Mouse (Mus musculus): ENCODE data around the gene Minar1. TPM values are rescaled to one million over a fixed set of nuclear protein-coding genes. Genes with fewer than 3 reads are reported as not detected.
A peak's percentile ranks its signal among the peaks of the same experiment; 100 is the strongest.

The Minar1 gene
- polyA plus RNA-seq (2016; fragmentation: Nextera tagmentation; extraction: Ambion mirVana): 0.15 and 0.24 TPM in 2 replicates

DNA sequence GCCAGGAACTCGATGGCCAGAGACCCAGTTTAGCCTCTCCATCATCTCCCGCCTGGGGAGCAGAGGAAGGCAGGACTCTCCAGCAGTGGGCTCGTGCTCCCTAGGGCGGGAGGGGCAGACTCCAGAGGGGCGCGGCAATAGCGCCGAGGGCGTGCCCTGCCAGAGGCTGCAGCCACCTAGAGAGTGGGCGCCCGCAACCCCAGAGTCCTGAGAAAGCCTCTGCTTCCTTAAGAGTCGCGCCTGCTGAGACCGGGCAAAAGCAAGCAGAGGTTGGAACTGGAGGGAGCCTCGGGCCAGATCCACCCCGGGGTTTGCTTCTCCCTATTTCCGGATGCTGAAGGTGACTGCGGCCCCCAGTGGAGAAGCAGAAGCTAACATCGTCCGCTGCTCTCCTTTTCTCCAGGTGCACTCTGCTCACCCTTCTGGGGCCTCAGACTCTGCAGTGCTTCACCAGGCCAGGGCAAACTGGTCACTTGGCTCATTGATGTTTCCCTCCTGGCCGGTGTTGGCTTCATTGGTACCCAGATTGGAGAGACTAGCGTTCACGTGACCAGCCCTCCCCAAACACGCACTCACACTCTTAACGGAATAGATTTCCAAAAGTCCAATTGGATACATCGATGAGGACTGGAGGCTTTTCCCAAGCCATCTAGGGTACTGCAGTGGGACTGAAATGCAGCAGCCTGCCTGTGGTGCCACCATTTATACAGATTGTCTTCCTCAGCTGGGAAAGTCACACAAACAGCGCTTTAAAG, at the start of gene Minar1:
Minar1 (minus strand) TSS at position 120 of the 755 bp plus-strand sequence.
- no peak for DNase-seq (ENCODE audit: low spot score)
- Histone ChIP-seq H3K27me3 (ENCODE audit: insufficient read depth, poor library complexity, severe bottlenecking) (peaks cover 59% of the 10 kb centered on the region), H3K36me3 (no peaks in the 10 kb centered on the region), H3K4me3 (peak within 1 kb of the TSS; percentile 64), H3K9me3 (no peaks in the 10 kb centered on the region), H3K4me1 (replicated peaks) (peaks cover 24% of the 10 kb centered on the region), H3K27ac (peak within 1 kb of the TSS; percentile 59)
- under 1% methylated on average over 27 of the region's 27 CpGs for WGBS

GRCm38 (mm10) chr9:89669878-89670277, 47.0 kb upstream of the Minar1 start:
- Histone ChIP-seq H3K9me3 (no peaks in the 10 kb centered on the region), H3K36me3 (no peaks in the 10 kb centered on the region), H3K27me3 (ENCODE audit: insufficient read depth, poor library complexity, severe bottlenecking) (no peaks in the 10 kb centered on the region), H3K4me1 (replicated peaks) (no peaks in the 10 kb centered on the region), H3K4me3 (no peak overlapping the region), H3K27ac (no peak overlapping the region)
- 89% methylated on average over 4 of the region's 4 CpGs for WGBS
- no peak for DNase-seq (ENCODE audit: low spot score)

DNA sequence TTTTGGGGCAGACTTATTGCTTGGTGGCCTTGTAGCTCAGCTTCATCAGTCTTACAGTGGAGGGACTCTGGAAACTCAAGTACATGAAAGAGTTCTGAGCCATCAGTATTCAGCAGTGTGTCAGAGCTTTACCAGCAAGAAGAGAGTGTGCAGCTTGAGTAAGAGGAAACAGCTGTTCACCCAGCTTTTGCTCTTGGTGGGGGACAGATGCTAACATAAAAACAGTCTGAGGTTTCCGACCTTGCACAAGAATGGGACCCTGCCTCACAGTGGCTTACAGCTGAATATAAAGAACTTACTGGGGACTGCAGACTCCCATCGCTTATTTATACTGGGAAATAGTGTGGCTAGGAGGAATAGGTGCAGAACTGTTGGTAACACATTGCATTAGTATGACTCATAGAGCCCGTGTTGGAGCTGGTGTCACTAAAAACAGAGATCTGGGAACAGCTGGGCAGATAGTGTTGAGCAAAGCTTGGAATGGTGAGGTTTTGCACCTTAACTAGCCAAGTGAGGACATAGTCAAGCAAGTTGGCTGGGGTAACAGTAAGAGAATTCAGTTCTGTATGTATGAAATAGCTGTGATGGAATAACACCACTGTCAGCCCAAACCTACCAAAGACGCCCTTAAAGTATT, 44.5 kb upstream of the Minar1 start:
- no peak for DNase-seq (ENCODE audit: low spot score)
- H3K4me1 ChIP-seq (replicated peaks): no peaks in the 10 kb centered on the region
- no peaks in the 10 kb centered on the region for H3K36me3 ChIP-seq
- no peaks in the 10 kb centered on the region for H3K9me3 ChIP-seq
- H3K27ac ChIP-seq: no peak overlapping the region
- 85% methylated on average over 4 of the region's 4 CpGs for WGBS
- H3K27me3 ChIP-seq (ENCODE audit: insufficient read depth, poor library complexity, severe bottlenecking): no peaks in the 10 kb centered on the region
- no peak overlapping the region for H3K4me3 ChIP-seq

DNA sequence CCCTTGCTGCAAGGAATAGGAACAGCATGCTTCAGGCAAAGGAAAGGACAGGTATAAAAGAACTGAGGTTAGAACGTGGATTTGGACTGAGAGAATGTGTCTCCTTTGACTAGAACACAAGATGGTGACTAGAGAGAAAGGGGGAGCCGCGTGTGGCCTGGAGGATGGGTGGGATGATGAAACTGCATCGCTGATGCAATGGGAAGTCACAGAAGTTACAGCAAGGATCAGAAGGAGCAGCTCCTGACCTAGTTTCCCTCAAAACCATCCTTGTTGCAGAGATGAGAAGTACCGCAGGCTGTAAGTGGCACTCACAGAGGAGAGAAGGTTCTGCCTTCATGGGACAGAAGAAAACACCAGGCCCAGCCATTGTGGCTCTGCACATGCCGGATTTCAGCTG, 28.0 kb upstream of the Minar1 start:
- WGBS: 80% methylated on average over 6 of the region's 6 CpGs
- no peaks in the 10 kb centered on the region for H3K36me3 ChIP-seq
- no peak overlapping the region for H3K4me3 ChIP-seq
- no peaks in the 10 kb centered on the region for H3K4me1 ChIP-seq (replicated peaks)
- H3K9me3 ChIP-seq: no peaks in the 10 kb centered on the region
- no peaks in the 10 kb centered on the region for H3K27me3 ChIP-seq (ENCODE audit: insufficient read depth, poor library complexity, severe bottlenecking)
- no peak for DNase-seq (ENCODE audit: low spot score)
- no peak overlapping the region for H3K27ac ChIP-seq

DNA sequence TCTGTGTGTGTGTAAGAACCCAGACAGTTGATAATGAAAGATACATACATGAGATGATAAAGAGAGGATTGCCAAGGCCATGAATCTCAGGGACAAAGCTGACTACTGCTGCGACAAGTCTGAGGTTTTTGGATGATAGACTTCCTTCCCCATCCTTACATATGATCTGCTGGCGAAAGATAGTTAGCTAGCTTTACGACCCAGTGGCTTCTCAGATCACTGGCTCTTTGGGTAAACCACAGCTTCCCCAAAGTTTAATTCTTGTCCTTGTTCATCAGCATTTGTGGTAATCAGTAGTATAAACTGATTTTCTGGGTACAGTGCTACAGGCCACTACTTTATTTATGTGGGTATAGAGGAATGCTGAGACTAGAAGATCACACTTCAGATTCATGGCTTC, 14.5 kb upstream of the Minar1 start:
- no peak overlapping the region for H3K4me3 ChIP-seq
- H3K9me3 ChIP-seq: no peaks in the 10 kb centered on the region
- no peaks in the 10 kb centered on the region for H3K4me1 ChIP-seq (replicated peaks)
- H3K27me3 ChIP-seq (ENCODE audit: insufficient read depth, poor library complexity, severe bottlenecking): no peaks in the 10 kb centered on the region
- H3K36me3 ChIP-seq: no peaks in the 10 kb centered on the region
- WGBS: 88% methylated on average over 3 of the region's 3 CpGs
- no peak overlapping the region for H3K27ac ChIP-seq
- DNase-seq (ENCODE audit: low spot score): no peak

- Histone ChIP-seq H3K9me3 (no peaks in the 10 kb centered on the region), H3K27me3 (ENCODE audit: insufficient read depth, poor library complexity, severe bottlenecking) (peaks cover 59% of the 10 kb centered on the region), H3K4me1 (replicated peaks) (peaks cover 24% of the 10 kb centered on the region), H3K4me3 (peak overlapping the region; percentile 64), H3K36me3 (no peaks in the 10 kb centered on the region), H3K27ac (peak overlapping the region; percentile 59)
- WGBS: 2% methylated on average over 42 of the region's 42 CpGs
- peak; percentile 56 for DNase-seq (ENCODE audit: low spot score)
Measured at GRCm38 (mm10) chr9:89622296-89623005, 474 bp downstream of the Minar1 start.

- Histone ChIP-seq H3K9me3 (no peaks in the 10 kb centered on the region), H3K27ac (no peak overlapping the region), H3K4me1 (replicated peaks) (peaks cover 24% of the 10 kb centered on the region), H3K27me3 (ENCODE audit: insufficient read depth, poor library complexity, severe bottlenecking) (peaks cover 59% of the 10 kb centered on the region), H3K4me3 (peak overlapping the region; percentile 64), H3K36me3 (no peaks in the 10 kb centered on the region)
- no peak for DNase-seq (ENCODE audit: low spot score)
- 7% methylated on average over 11 of the region's 11 CpGs for WGBS
Measured at GRCm38 (mm10) chr9:89621750-89622149, 1.2 kb downstream of the Minar1 start.

DNA sequence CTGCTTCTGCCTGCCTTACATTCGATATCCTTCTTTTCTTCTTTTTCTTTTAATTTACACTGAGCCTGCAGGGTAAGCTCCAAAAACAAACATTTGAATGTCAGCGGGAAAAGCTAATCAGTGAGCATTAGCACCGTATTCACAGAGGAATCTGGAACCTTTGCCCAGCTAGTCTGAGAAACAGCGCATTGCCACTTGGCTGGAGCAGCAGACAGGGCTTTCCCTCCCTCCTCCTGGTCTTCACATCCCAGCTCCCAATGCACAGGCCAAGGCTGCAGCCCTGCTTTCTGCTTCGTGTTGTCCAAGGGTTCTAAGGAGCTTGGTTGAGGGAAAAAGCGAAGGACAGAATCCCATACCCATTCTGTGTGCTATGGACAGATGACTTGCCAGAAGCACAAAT, 2.6 kb downstream of the Minar1 start:
- DNase-seq (ENCODE audit: low spot score): no peak
- Histone ChIP-seq H3K4me1 (replicated peaks) (peaks cover 24% of the 10 kb centered on the region), H3K36me3 (no peaks in the 10 kb centered on the region), H3K27me3 (ENCODE audit: insufficient read depth, poor library complexity, severe bottlenecking) (peaks cover 58% of the 10 kb centered on the region), H3K9me3 (no peaks in the 10 kb centered on the region), H3K4me3 (no peak overlapping the region), H3K27ac (no peak overlapping the region)
- 20% methylated on average over 6 of the region's 6 CpGs for WGBS

DNA sequence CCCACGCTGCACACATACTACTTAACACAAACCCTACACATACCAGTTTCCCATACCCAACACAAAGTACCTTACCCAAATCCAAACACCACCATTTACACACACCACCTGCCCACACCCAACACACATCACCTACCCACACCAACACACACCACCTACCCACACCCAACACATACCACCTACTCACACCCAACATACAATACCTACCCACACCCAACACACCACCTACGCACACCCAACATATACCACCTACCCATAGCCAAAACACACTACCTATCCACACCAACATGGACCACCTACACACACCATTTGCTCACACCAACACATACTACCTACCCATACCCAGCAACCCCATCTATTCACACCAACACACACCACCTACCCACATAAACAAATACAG, 6.0 kb downstream of the Minar1 start:
- Histone ChIP-seq H3K4me3 (no peak overlapping the region), H3K27me3 (ENCODE audit: insufficient read depth, poor library complexity, severe bottlenecking) (peaks cover 24% of the 10 kb centered on the region), H3K4me1 (replicated peaks) (peaks cover 6% of the 10 kb centered on the region), H3K9me3 (no peaks in the 10 kb centered on the region), H3K27ac (no peak overlapping the region), H3K36me3 (no peaks in the 10 kb centered on the region)
- 91% methylated on average over 2 of the region's 2 CpGs for WGBS
- DNase-seq (ENCODE audit: low spot score): no peak

DNA sequence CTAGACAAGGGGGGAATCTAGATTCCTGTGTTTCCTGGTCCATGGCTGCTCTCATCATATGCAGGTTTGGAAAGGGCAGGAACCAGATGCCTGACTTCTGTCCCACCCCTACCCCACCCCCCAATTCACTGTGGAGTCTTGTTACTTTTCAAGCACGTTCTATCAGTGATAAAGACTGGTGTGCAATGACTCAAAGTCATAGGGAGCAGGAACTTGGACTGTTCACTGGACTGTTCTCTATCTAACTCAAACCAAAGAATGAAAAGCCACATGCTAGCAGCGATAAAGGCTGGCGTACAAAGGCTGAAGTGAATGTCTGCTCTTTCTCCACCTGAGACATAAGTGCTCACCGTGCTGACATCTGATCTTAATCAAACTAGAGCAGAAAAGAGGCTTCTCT, 12.3 kb downstream of the Minar1 start:
- H3K27me3 ChIP-seq (ENCODE audit: insufficient read depth, poor library complexity, severe bottlenecking): no peaks in the 10 kb centered on the region
- 71% methylated on average over 4 of the region's 4 CpGs for WGBS
- H3K4me1 ChIP-seq (replicated peaks): no peaks in the 10 kb centered on the region
- no peak overlapping the region for H3K27ac ChIP-seq
- DNase-seq (ENCODE audit: low spot score): no peak
- H3K9me3 ChIP-seq: no peaks in the 10 kb centered on the region
- no peak overlapping the region for H3K4me3 ChIP-seq
- H3K36me3 ChIP-seq: no peaks in the 10 kb centered on the region

- Histone ChIP-seq H3K27ac (no peak overlapping the region), H3K27me3 (ENCODE audit: insufficient read depth, poor library complexity, severe bottlenecking) (no peaks in the 10 kb centered on the region), H3K9me3 (no peaks in the 10 kb centered on the region), H3K4me1 (replicated peaks) (no peaks in the 10 kb centered on the region), H3K4me3 (no peak overlapping the region), H3K36me3 (no peaks in the 10 kb centered on the region)
- no peak for DNase-seq (ENCODE audit: low spot score)
- WGBS: 68% methylated on average over 7 of the region's 7 CpGs
Measured at GRCm38 (mm10) chr9:89607321-89607720, 15.6 kb downstream of the Minar1 start.

DNA sequence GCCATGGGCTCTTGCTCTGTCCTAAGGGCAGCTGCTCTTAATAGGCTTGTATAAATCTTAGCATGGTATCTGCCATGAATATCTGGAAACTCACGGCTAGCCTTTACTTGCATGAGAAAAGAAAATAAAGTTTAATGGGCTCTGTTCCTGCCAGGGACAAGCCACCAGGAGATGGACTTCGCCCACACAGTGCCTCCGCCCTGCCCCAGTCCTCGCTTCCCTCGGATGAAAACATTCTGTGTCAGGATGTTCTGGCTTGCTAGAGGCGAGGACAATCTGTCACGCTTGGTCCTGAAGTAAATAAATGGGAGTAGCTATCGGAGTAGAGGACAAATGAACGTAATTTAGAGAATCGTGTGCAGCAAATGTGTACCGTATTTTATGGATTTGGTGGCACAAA, 16.7 kb downstream of the Minar1 start:
- no peak for DNase-seq (ENCODE audit: low spot score)
- Histone ChIP-seq H3K4me3 (no peak overlapping the region), H3K9me3 (no peaks in the 10 kb centered on the region), H3K27me3 (ENCODE audit: insufficient read depth, poor library complexity, severe bottlenecking) (no peaks in the 10 kb centered on the region), H3K4me1 (replicated peaks) (no peaks in the 10 kb centered on the region), H3K27ac (no peak overlapping the region), H3K36me3 (no peaks in the 10 kb centered on the region)
- 79% methylated on average over 11 of the region's 11 CpGs for WGBS

DNA sequence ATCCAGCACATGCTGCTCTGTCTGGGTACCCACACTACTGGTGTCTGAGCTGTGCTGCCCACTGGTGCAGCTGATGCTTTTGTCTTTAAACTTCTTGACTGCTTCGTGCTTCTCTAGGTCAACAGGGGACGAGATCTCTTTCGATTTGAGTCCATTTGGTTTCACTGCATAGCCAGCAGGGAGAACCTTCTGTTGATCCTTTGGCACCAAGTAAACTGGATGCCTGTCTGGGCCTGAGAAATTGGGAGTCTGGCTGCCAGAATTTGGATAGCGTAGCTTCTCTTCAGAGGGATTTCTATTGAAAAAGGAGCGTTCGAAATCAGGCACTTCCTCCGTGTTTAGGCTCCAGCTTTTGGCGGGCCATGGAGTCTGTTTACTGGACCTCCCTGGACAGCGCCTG, 21.0 kb downstream of the Minar1 start:
- no peak overlapping the region for H3K27ac ChIP-seq
- 94% methylated on average over 9 of the region's 9 CpGs for WGBS
- H3K4me3 ChIP-seq: no peak overlapping the region
- no peaks in the 10 kb centered on the region for H3K27me3 ChIP-seq (ENCODE audit: insufficient read depth, poor library complexity, severe bottlenecking)
- H3K9me3 ChIP-seq: no peaks in the 10 kb centered on the region
- no peaks in the 10 kb centered on the region for H3K4me1 ChIP-seq (replicated peaks)
- H3K36me3 ChIP-seq: no peaks in the 10 kb centered on the region
- no peak for DNase-seq (ENCODE audit: low spot score)
